Mouse (Mus musculus) limb, embryonic 12.5 days (tissue): ENCODE data around the gene Hoxc8. TPM values are rescaled to one million over a fixed set of nuclear protein-coding genes. Genes with fewer than 3 reads are reported as not detected.

ENCODE experiments used
- ATAC-seq: fragments of 200-750 bp; cut with Nextera tagmentation; 2 replicates; pipeline ENCODE4 v1.8.0; 2017; ENCODE audit warnings: low read depth, moderate TSS enrichment; ENCODE audit not compliant: insufficient number of reproducible peaks, insufficient read depth, low FRiP score, low TSS enrichment
- H3K27ac ChIP-seq: fragments of 300-500 bp; sonication (generic); 2 replicates; pipeline ENCODE4 v1.5.1; 2016; ENCODE audit warnings: mild to moderate bottlenecking, moderate library complexity
- H3K27me3 ChIP-seq: fragments of 300-500 bp; sonication (generic); 2 replicates; pipeline ENCODE4 v1.6.1; 2016; ENCODE audit warnings: mild to moderate bottlenecking, moderate library complexity
- H3K36me3 ChIP-seq: fragments of 300-500 bp; sonication (generic); 2 replicates; pipeline ENCODE4 v1.6.1; 2016; ENCODE audit warnings: mild to moderate bottlenecking, moderate library complexity
- H3K4me1 ChIP-seq: fragments of 300-500 bp; sonication (generic); replicated peaks from 2 replicates; pipeline ENCODE4 v1.6.1; 2016
- H3K4me2 ChIP-seq: fragments of 300-500 bp; sonication (generic); 2 replicates; pipeline ENCODE4 v1.6.1; 2016; ENCODE audit warnings: mild to moderate bottlenecking, moderate library complexity
- H3K4me3 ChIP-seq: fragments of 300-500 bp; sonication (generic); replicated peaks from 2 replicates; pipeline ENCODE4 v1.5.1; 2016; ENCODE audit warnings: mild to moderate bottlenecking
- H3K9ac ChIP-seq: fragments of 300-500 bp; sonication (generic); replicated peaks from 2 replicates; pipeline ENCODE4 v1.6.1; 2016; ENCODE audit warnings: mild to moderate bottlenecking, moderate library complexity
- H3K9me3 ChIP-seq: fragments of 300-500 bp; sonication (generic); 2 replicates; pipeline ENCODE4 v1.6.1; 2016; ENCODE audit warnings: mild to moderate bottlenecking, moderate library complexity
- WGBS: fragments of 180-500 bp; shearing (Covaris S2); methylation state at CpG from one replicate; pipeline ENCODE4 v1.1.7; 2016; 5-methylcytosine and 5-hydroxymethylcytosine counted together
- polyA plus RNA-seq: library from polyadenylated mRNA; unstranded; fragments of >200 nt; fragmentation: Nextera tagmentation; extraction: Ambion mirVana; gene quantifications from 2 replicates; pipeline ENCODE4 v1.2.1, GENCODE M21; 2016

Hoxc8 gene
- polyA plus RNA-seq, 1 experiment from 2014 or later: 3.9 TPM

GRCm38 (mm10) chr15:102955007-102955382, 35.4 kb upstream of the Hoxc8 start:
- Histone ChIP-seq H3K27ac (peak overlapping the region; percentile 89), H3K9ac (peak overlapping the region; percentile 81), H3K4me1 (peaks cover 71% of the 10 kb centered on the region), H3K9me3 (no peaks in the 10 kb centered on the region), H3K27me3 (peaks cover 87% of the 10 kb centered on the region), H3K4me2 (peak overlapping the region; percentile 60), H3K36me3 (no peaks in the 10 kb centered on the region), H3K4me3 (peak overlapping the region; percentile 55)
- under 1% methylated on average over 28 of the region's 28 CpGs for WGBS
- no peak for ATAC-seq

- Histone ChIP-seq H3K27me3 (peaks cover 87% of the 10 kb centered on the region), H3K4me3 (peak overlapping the region; percentile 55), H3K9ac (peak overlapping the region; percentile 81), H3K36me3 (no peaks in the 10 kb centered on the region), H3K4me2 (peak overlapping the region; percentile 60), H3K9me3 (no peaks in the 10 kb centered on the region), H3K27ac (peak overlapping the region; percentile 89), H3K4me1 (peaks cover 71% of the 10 kb centered on the region)
- no peak for ATAC-seq
- WGBS: 1% methylated on average over 40 of the region's 40 CpGs
Measured at GRCm38 (mm10) chr15:102955833-102956640, 34.4 kb upstream of the Hoxc8 start.

GRCm38 (mm10) chr15:102956906-102957305, 33.5 kb upstream of the Hoxc8 start:
- peak overlapping the region; percentile 89 for H3K27ac ChIP-seq
- no peak for ATAC-seq
- H3K9ac ChIP-seq: peak overlapping the region; percentile 81
- no peaks in the 10 kb centered on the region for H3K9me3 ChIP-seq
- H3K27me3 ChIP-seq: peaks cover 87% of the 10 kb centered on the region
- WGBS: 2% methylated on average over 12 of the region's 12 CpGs
- peak overlapping the region; percentile 60 for H3K4me2 ChIP-seq
- peaks cover 74% of the 10 kb centered on the region for H3K4me1 ChIP-seq
- peak overlapping the region; percentile 55 for H3K4me3 ChIP-seq
- H3K36me3 ChIP-seq: no peaks in the 10 kb centered on the region

- peak overlapping the region; percentile 48 for H3K9ac ChIP-seq
- peak overlapping the region; percentile 26 for H3K4me3 ChIP-seq
- peaks cover 70% of the 10 kb centered on the region for H3K4me1 ChIP-seq
- H3K36me3 ChIP-seq: no peaks in the 10 kb centered on the region
- ATAC-seq: peak; percentile 74
- no peaks in the 10 kb centered on the region for H3K9me3 ChIP-seq
- H3K27me3 ChIP-seq: peaks cover 81% of the 10 kb centered on the region
- WGBS: under 1% methylated on average over 13 of the region's 13 CpGs
- H3K4me2 ChIP-seq: peak overlapping the region; percentile 56
- H3K27ac ChIP-seq: peak overlapping the region; percentile 91
Measured at GRCm38 (mm10) chr15:102959663-102960191, 30.7 kb upstream of the Hoxc8 start.

GRCm38 (mm10) chr15:102961728-102962127, 28.7 kb upstream of the Hoxc8 start:
- WGBS: 2% methylated on average over 6 of the region's 6 CpGs
- no peaks in the 10 kb centered on the region for H3K36me3 ChIP-seq
- peaks cover 59% of the 10 kb centered on the region for H3K4me1 ChIP-seq
- H3K27me3 ChIP-seq: peaks cover 83% of the 10 kb centered on the region
- H3K27ac ChIP-seq: peak overlapping the region; percentile 91
- peak overlapping the region; percentile 56 for H3K4me2 ChIP-seq
- peak overlapping the region; percentile 40 for H3K9ac ChIP-seq
- no peaks in the 10 kb centered on the region for H3K9me3 ChIP-seq
- H3K4me3 ChIP-seq: peak overlapping the region; percentile 21
- ATAC-seq: no peak

- Histone ChIP-seq H3K4me2 (peak overlapping the region; percentile 61), H3K27ac (peak overlapping the region; percentile 85), H3K27me3 (peaks cover 83% of the 10 kb centered on the region), H3K4me3 (peak overlapping the region; percentile 42), H3K9me3 (no peaks in the 10 kb centered on the region), H3K9ac (peak overlapping the region; percentile 62), H3K36me3 (no peaks in the 10 kb centered on the region), H3K4me1 (peaks cover 56% of the 10 kb centered on the region)
- 1% methylated on average over 13 of the region's 13 CpGs for WGBS
- ATAC-seq: no peak
Measured at GRCm38 (mm10) chr15:102962492-102962891, 27.9 kb upstream of the Hoxc8 start.

GRCm38 (mm10) chr15:102963259-102963658, 27.1 kb upstream of the Hoxc8 start:
- 3% methylated on average over 8 of the region's 8 CpGs for WGBS
- H3K27me3 ChIP-seq: peaks cover 81% of the 10 kb centered on the region
- peak overlapping the region; percentile 61 for H3K4me2 ChIP-seq
- H3K9ac ChIP-seq: peak overlapping the region; percentile 62
- no peak for ATAC-seq
- peak overlapping the region; percentile 42 for H3K4me3 ChIP-seq
- H3K4me1 ChIP-seq: peaks cover 49% of the 10 kb centered on the region
- H3K36me3 ChIP-seq: no peaks in the 10 kb centered on the region
- peak overlapping the region; percentile 85 for H3K27ac ChIP-seq
- no peaks in the 10 kb centered on the region for H3K9me3 ChIP-seq

GRCm38 (mm10) chr15:102963671-102964640, 26.5 kb upstream of the Hoxc8 start:
- Histone ChIP-seq H3K27ac (peak overlapping the region; percentile 85), H3K9me3 (no peaks in the 10 kb centered on the region), H3K4me1 (peaks cover 42% of the 10 kb centered on the region), H3K4me2 (peak overlapping the region; percentile 61), H3K4me3 (peak overlapping the region; percentile 42), H3K9ac (peak overlapping the region; percentile 62), H3K27me3 (peaks cover 86% of the 10 kb centered on the region), H3K36me3 (no peaks in the 10 kb centered on the region)
- 1% methylated on average over 28 of the region's 28 CpGs for WGBS
- no peak for ATAC-seq

- H3K4me1 ChIP-seq: peaks cover 36% of the 10 kb centered on the region
- peak overlapping the region; percentile 62 for H3K9ac ChIP-seq
- peak overlapping the region; percentile 61 for H3K4me2 ChIP-seq
- H3K27me3 ChIP-seq: peaks cover 88% of the 10 kb centered on the region
- H3K4me3 ChIP-seq: peak overlapping the region; percentile 42
- 3% methylated on average over 26 of the region's 26 CpGs for WGBS
- H3K9me3 ChIP-seq: no peaks in the 10 kb centered on the region
- H3K36me3 ChIP-seq: no peaks in the 10 kb centered on the region
- H3K27ac ChIP-seq: peak overlapping the region; percentile 85
- no peak for ATAC-seq
Measured at GRCm38 (mm10) chr15:102965003-102965891, 25.2 kb upstream of the Hoxc8 start.
